Comparison of ENCODE assay signal across 9 mouse cellular contexts in genomic region chr7:78881607-78882468, GRCm38 (mm10). TPM values are rescaled to one million over a fixed set of nuclear protein-coding genes. Genes with fewer than 3 reads are reported as not detected.
DNase-seq lines count a peak whose midpoint lies in the region; ATAC-seq and TF ChIP-seq lines count a peak whose summit lies in the region.
"Had no signal": no experiment of that assay in that cellular context is flagged by ENCODE, and none has a peak within 500 bp of the region (broad histone marks: within the 10 kb centered on the region; RNA-seq: fewer than 3 reads in every experiment).

No protein-coding gene starts in this region.

- peak overlapping the region; percentile 41 for H3K4me2 ChIP-seq in limb, embryonic 15.5 days

- ATAC-seq in limb, embryonic 15.5 days (ENCODE audit: insufficient number of reproducible peaks, low FRiP score, low TSS enrichment, low read depth): no peak
- no peak for ATAC-seq in erythroblast, adult 5-6 weeks (replicated peaks; ENCODE audit: low FRiP score, poor library complexity, severe bottlenecking)

- H3K9me3 ChIP-seq in limb, embryonic 15.5 days: no peaks in the 10 kb centered on the region

- H3K4me3 ChIP-seq in gastrocnemius, adult 2 months: peak overlapping the region; percentile 44
- H3K4me3 ChIP-seq in limb, embryonic 15.5 days: peak overlapping the region; percentile 22

- peaks cover 54% of the 10 kb centered on the region for H3K27me3 ChIP-seq in limb, embryonic 15.5 days

- H3K36me3 ChIP-seq in limb, embryonic 15.5 days: no peaks in the 10 kb centered on the region

- H3K4me1 ChIP-seq in limb, embryonic 15.5 days: peaks cover 16% of the 10 kb centered on the region

- intact Hi-C loops in gastrocnemius, adult 2 months (cut with DNase I): no loop called here
- intact Hi-C loops in gastrocnemius, postnatal 36 days (cut with DNase I): loop anchor here (10.0 kb wide), 1 partner anchor 307 kb away; no protein-coding TSS in a partner anchor

- 22% methylated on average over 14 of the region's 16 CpGs for WGBS in limb, embryonic 15.5 days

- TF ChIP-seq CTCF in gastrocnemius, adult 2 months (IDR thresholded peaks at IDR 0.05): no peak

- no peak overlapping the region for H3K9ac ChIP-seq in limb, embryonic 15.5 days

- no peak overlapping the region for H3K27ac ChIP-seq in gastrocnemius, adult 2 months
- no peak overlapping the region for H3K27ac ChIP-seq in limb, embryonic 15.5 days

- no peak for DNase-seq in gastrocnemius, adult 2 months
- no peak for DNase-seq in gastrocnemius, postnatal 36 days
- DNase-seq in thymus, postnatal 14 days: peak; percentile 43
- no peak for DNase-seq in thymus, postnatal 0 days (ENCODE audit: low spot score)
- DNase-seq in right cerebral cortex, postnatal 36 days (ENCODE audit: low spot score in 2 of 2): no peak
- no peak for DNase-seq in kidney, postnatal 10 days
- DNase-seq: heart, postnatal 36 days had no signal

RNA-seq across cellular contexts. Expression of gene Aen, which starts 13.8 kb away (rescaled TPM):
- total RNA-seq in gastrocnemius, adult 2 months (2021): 10 to 100 TPM; 51.7 to 52.0 TPM
- 10 to 100 TPM; 40.5 to 50.0 TPM for total RNA-seq in gastrocnemius, postnatal 36 days (2021)
- polyA plus RNA-seq in thymus, postnatal 0 days (2015; fragmentation: Nextera tagmentation; extraction: Ambion mirVana): 45.4 and 45.7 TPM in 2 replicates
- polyA plus RNA-seq in limb, embryonic 15.5 days (2015; fragmentation: Nextera tagmentation; extraction: Ambion mirVana): 38.7 and 41.8 TPM in 2 replicates
- 0.96 and 4.6 TPM in 2 replicates for total RNA-seq in erythroblast, adult 5-6 weeks (2015; ENCODE audit: low replicate concordance)
- total RNA-seq in erythroblast, adult 5-6 weeks (2017; ENCODE audit: low replicate concordance): 10.0 and 17.6 TPM in 2 replicates

RNA-seq across cellular contexts. Expression of gene Isg20, which starts 31.4 kb away (rescaled TPM):
- 1 to 10 TPM in 1 of 2 experiments, under 1 TPM in 1; 0.92 to 1.8 TPM for total RNA-seq in gastrocnemius, adult 2 months (2021)
- total RNA-seq in gastrocnemius, postnatal 36 days (2021): 1 to 10 TPM; 1.4 to 1.8 TPM
- 136 and 152 TPM in 2 replicates for polyA plus RNA-seq in thymus, postnatal 0 days (2015; fragmentation: Nextera tagmentation; extraction: Ambion mirVana)
- polyA plus RNA-seq in limb, embryonic 15.5 days (2015; fragmentation: Nextera tagmentation; extraction: Ambion mirVana): 3.9 and 4.1 TPM in 2 replicates
- 792 and 830 TPM in 2 replicates for total RNA-seq in erythroblast, adult 5-6 weeks (2015; ENCODE audit: low replicate concordance)
- 550 and 581 TPM in 2 replicates for total RNA-seq in erythroblast, adult 5-6 weeks (2017; ENCODE audit: low replicate concordance)

RNA-seq across cellular contexts. Expression of gene Det1, which starts 34.8 kb away (rescaled TPM):
- total RNA-seq in gastrocnemius, adult 2 months (2021): 10 to 100 TPM; 17.9 to 22.1 TPM
- total RNA-seq in gastrocnemius, postnatal 36 days (2021): 10 to 100 TPM; 16.0 to 16.5 TPM
- 21.4 and 22.5 TPM in 2 replicates for polyA plus RNA-seq in thymus, postnatal 0 days (2015; fragmentation: Nextera tagmentation; extraction: Ambion mirVana)
- polyA plus RNA-seq in limb, embryonic 15.5 days (2015; fragmentation: Nextera tagmentation; extraction: Ambion mirVana): 16.0 and 17.2 TPM in 2 replicates
- total RNA-seq in erythroblast, adult 5-6 weeks (2015; ENCODE audit: low replicate concordance): 7.3 and 8.6 TPM in 2 replicates
- total RNA-seq in erythroblast, adult 5-6 weeks (2017; ENCODE audit: low replicate concordance): 3.9 and 6.8 TPM in 2 replicates

Comparison
In these comparisons a context has a peak if more than half of its experiments do, and no peak if none do; other contexts are left out.
1. RNA of gene Isg20, which starts 31.4 kb away (total RNA-seq): 550 to 830 TPM in erythroblast, adult 5-6 weeks; 1.4 to 1.8 TPM in gastrocnemius, postnatal 36 days and 0.92 to 1.8 TPM in gastrocnemius, adult 2 months; every median in the first group is over 100 times any median in the second.